Mouse (Mus musculus) embryonic facial prominence, embryonic 13.5 days (tissue): ENCODE measurements at regions not wholly inside any gene's neighbourhood (a gene's known extent, or its start where the extent isn't known, plus 50 kb on each side); places are given as distances from the start of the nearest gene placed in this dataset.

Source experiments
- ATAC-seq: fragments of 200-750 bp; cut with Nextera tagmentation; 2 replicates; pipeline ENCODE4 v1.8.0; 2017; ENCODE audit warnings: low read depth; ENCODE audit not compliant: insufficient number of reproducible peaks, insufficient read depth, low FRiP score, low TSS enrichment
- H3K27ac ChIP-seq: fragments of 300-500 bp; sonication (generic); 2 replicates; pipeline ENCODE4 v1.5.1; 2015; ENCODE audit warnings: moderate library complexity, mild to moderate bottlenecking, inconsistent platforms
- H3K27me3 ChIP-seq: fragments of 300-500 bp; sonication (generic); 2 replicates; pipeline ENCODE4 v1.6.1; 2015; ENCODE audit warnings: mild to moderate bottlenecking, inconsistent platforms
- H3K36me3 ChIP-seq: fragments of 300-500 bp; sonication (generic); 2 replicates; pipeline ENCODE4 v1.6.1; 2015; ENCODE audit warnings: mild to moderate bottlenecking, inconsistent platforms
- H3K4me1 ChIP-seq: fragments of 300-500 bp; sonication (generic); 2 replicates; pipeline ENCODE4 v1.6.1; 2015; ENCODE audit warnings: inconsistent platforms
- H3K4me2 ChIP-seq: fragments of 300-500 bp; sonication (generic); 2 replicates; pipeline ENCODE4 v1.6.1; 2015; ENCODE audit warnings: moderate library complexity, mild to moderate bottlenecking, inconsistent platforms
- H3K4me3 ChIP-seq: fragments of 300-500 bp; sonication (generic); 2 replicates; pipeline ENCODE4 v1.5.1; 2015; ENCODE audit warnings: mild to moderate bottlenecking, inconsistent platforms
- H3K9ac ChIP-seq: fragments of 300-500 bp; sonication (generic); 2 replicates; pipeline ENCODE4 v1.6.1; 2015; ENCODE audit warnings: mild to moderate bottlenecking, inconsistent platforms
- H3K9me3 ChIP-seq: fragments of 300-500 bp; sonication (generic); 2 replicates; pipeline ENCODE4 v1.6.1; 2016; ENCODE audit warnings: inconsistent platforms
- WGBS: fragments of 180-500 bp; shearing (Covaris S2); methylation state at CpG from one replicate; pipeline ENCODE4 v1.1.7; 2015; ENCODE audit warnings: mixed read lengths; 5-methylcytosine and 5-hydroxymethylcytosine counted together

GRCm38 (mm10) chr13:99055609-99056321 is 71.4 kb upstream of the 1700024P04Rik start:
- Histone ChIP-seq H3K27me3 (no peaks in the 10 kb centered on the region), H3K9ac (no peak overlapping the region), H3K9me3 (no peaks in the 10 kb centered on the region), H3K27ac (no peak overlapping the region; the same call in 1 of the 2 replicates), H3K4me3 (no peak overlapping the region), H3K4me1 (peaks cover 26% of the 10 kb centered on the region; the same call in 1 of the 2 replicates), H3K4me2 (0 out of 2 replicates have a peak overlapping the region, but pooled peaks have one; percentile 1), H3K36me3 (no peaks in the 10 kb centered on the region)
- 31% methylated on average over 11 of the region's 11 CpGs for WGBS
- no peak for ATAC-seq

GRCm38 (mm10) chr13:99052076-99052475 is 67.7 kb upstream of the 1700024P04Rik start:
- no peaks in the 10 kb centered on the region for H3K36me3 ChIP-seq
- H3K27ac ChIP-seq, result no peak overlapping the region
- peaks cover 21% of the 10 kb centered on the region; the same call in 1 of the 2 replicates for H3K4me1 ChIP-seq
- no peak overlapping the region for H3K4me3 ChIP-seq
- H3K27me3 ChIP-seq, result no peaks in the 10 kb centered on the region
- WGBS, result 91% methylated on average over 1 of the region's 1 CpGs
- no peak overlapping the region for H3K4me2 ChIP-seq
- ATAC-seq, result no peak
- H3K9ac ChIP-seq, result no peak overlapping the region
- H3K9me3 ChIP-seq, result no peaks in the 10 kb centered on the region

GRCm38 (mm10) chr13:99049699-99050098 is 65.3 kb upstream of the 1700024P04Rik start:
- ATAC-seq, result no peak
- no peak overlapping the region for H3K9ac ChIP-seq
- no peaks in the 10 kb centered on the region for H3K9me3 ChIP-seq
- H3K27ac ChIP-seq, result no peak overlapping the region
- 35% methylated on average over 4 of the region's 4 CpGs for WGBS
- H3K4me2 ChIP-seq, result no peak overlapping the region
- H3K4me3 ChIP-seq, result no peak overlapping the region
- 0 out of 2 replicates have a peak, but pooled peaks cover 5% of the 10 kb centered on the region for H3K4me1 ChIP-seq
- no peaks in the 10 kb centered on the region for H3K27me3 ChIP-seq
- no peaks in the 10 kb centered on the region for H3K36me3 ChIP-seq

- ATAC-seq, result no peak
- H3K4me2 ChIP-seq, result no peak overlapping the region
These were observed 64.3 kb upstream of the 1700024P04Rik start for GRCm38 (mm10) chr13:99048651-99049100.

GRCm38 (mm10) chr13:99047219-99047618 is 62.9 kb upstream of the 1700024P04Rik start:
- Histone ChIP-seq H3K4me3 (no peak overlapping the region), H3K4me1 (no peaks in the 10 kb centered on the region), H3K27ac (no peak overlapping the region), H3K27me3 (no peaks in the 10 kb centered on the region), H3K36me3 (no peaks in the 10 kb centered on the region), H3K9me3 (no peaks in the 10 kb centered on the region), H3K9ac (no peak overlapping the region), H3K4me2 (no peak overlapping the region)
- WGBS, result 74% methylated on average over 7 of the region's 7 CpGs
- no peak for ATAC-seq

More at GRCm38 (mm10) chr13:99048651-99049100, 64.3 kb upstream of the 1700024P04Rik start:
- WGBS, result 83% methylated on average over 5 of the region's 5 CpGs
- no peak overlapping the region for H3K9ac ChIP-seq
- no peaks in the 10 kb centered on the region for H3K9me3 ChIP-seq
- H3K27me3 ChIP-seq, result no peaks in the 10 kb centered on the region
- H3K4me1 ChIP-seq, result no peaks in the 10 kb centered on the region
- no peak overlapping the region for H3K4me3 ChIP-seq
- H3K27ac ChIP-seq, result no peak overlapping the region
- no peaks in the 10 kb centered on the region for H3K36me3 ChIP-seq

GRCm38 (mm10) chr13:99046737-99047136 is 62.4 kb upstream of the 1700024P04Rik start:
- H3K27me3 ChIP-seq, result no peaks in the 10 kb centered on the region
- no peak for ATAC-seq
- H3K9me3 ChIP-seq, result no peaks in the 10 kb centered on the region
- no peaks in the 10 kb centered on the region for H3K36me3 ChIP-seq
- H3K4me3 ChIP-seq, result no peak overlapping the region
- no peaks in the 10 kb centered on the region for H3K4me1 ChIP-seq
- H3K9ac ChIP-seq, result no peak overlapping the region
- no peak overlapping the region for H3K4me2 ChIP-seq
- H3K27ac ChIP-seq, result no peak overlapping the region
- 88% methylated on average over 1 of the region's 1 CpGs for whole genome bisulfite sequencing

- Histone ChIP-seq H3K9ac (no peak overlapping the region), H3K27me3 (no peaks in the 10 kb centered on the region), H3K27ac (no peak overlapping the region), H3K4me3 (no peak overlapping the region), H3K4me1 (peaks cover 10% of the 10 kb centered on the region), H3K4me2 (no peak overlapping the region), H3K36me3 (no peaks in the 10 kb centered on the region), H3K9me3 (no peaks in the 10 kb centered on the region)
- ATAC-seq, result no peak
- 89% methylated on average over 6 of the region's 6 CpGs for WGBS
These were observed 57.7 kb upstream of the 1700024P04Rik start for GRCm38 (mm10) chr13:99042086-99042485.

GRCm38 (mm10) chr13:99041256-99041655 is 56.9 kb upstream of the 1700024P04Rik start:
- H3K36me3 ChIP-seq, result no peaks in the 10 kb centered on the region
- no peaks in the 10 kb centered on the region for H3K27me3 ChIP-seq
- no peaks in the 10 kb centered on the region for H3K9me3 ChIP-seq
- no peak for ATAC-seq
- no peak overlapping the region for H3K27ac ChIP-seq
- H3K9ac ChIP-seq, result no peak overlapping the region
- H3K4me2 ChIP-seq, result no peak overlapping the region
- H3K4me3 ChIP-seq, result no peak overlapping the region
- peaks cover 10% of the 10 kb centered on the region for H3K4me1 ChIP-seq
- WGBS, result 93% methylated on average over 6 of the region's 6 CpGs

- Histone ChIP-seq H3K4me1 (peaks cover 10% of the 10 kb centered on the region), H3K9me3 (no peaks in the 10 kb centered on the region), H3K36me3 (no peaks in the 10 kb centered on the region), H3K4me2 (no peak overlapping the region), H3K27ac (no peak overlapping the region), H3K27me3 (no peaks in the 10 kb centered on the region), H3K9ac (no peak overlapping the region), H3K4me3 (no peak overlapping the region)
- no peak for ATAC-seq
- WGBS, result 93% methylated on average over 6 of the region's 6 CpGs
These were observed 56.5 kb upstream of the 1700024P04Rik start for GRCm38 (mm10) chr13:99040846-99041245.

- Histone ChIP-seq H3K9ac (no peak overlapping the region), H3K4me1 (peaks cover 10% of the 10 kb centered on the region), H3K4me2 (no peak overlapping the region), H3K27ac (no peak overlapping the region), H3K9me3 (no peaks in the 10 kb centered on the region), H3K4me3 (no peak overlapping the region), H3K36me3 (no peaks in the 10 kb centered on the region), H3K27me3 (no peaks in the 10 kb centered on the region)
- no peak for ATAC-seq
- WGBS, result 82% methylated on average over 4 of the region's 4 CpGs
These were observed 55.8 kb upstream of the 1700024P04Rik start for GRCm38 (mm10) chr13:99040171-99040570.

- Histone ChIP-seq H3K27ac (no peak overlapping the region), H3K9ac (no peak overlapping the region), H3K9me3 (no peaks in the 10 kb centered on the region), H3K4me1 (peaks cover 18% of the 10 kb centered on the region), H3K36me3 (no peaks in the 10 kb centered on the region), H3K4me2 (no peak overlapping the region), H3K4me3 (no peak overlapping the region), H3K27me3 (no peaks in the 10 kb centered on the region)
- ATAC-seq, result no peak
- 83% methylated on average over 7 of the region's 7 CpGs for WGBS
These were observed 54.7 kb upstream of the 1700024P04Rik start for GRCm38 (mm10) chr13:99039063-99039385.

GRCm38 (mm10) chr13:99038198-99039062 is 54.1 kb upstream of the 1700024P04Rik start:
- H3K9ac ChIP-seq, result no peak overlapping the region
- no peak for ATAC-seq
- no peak overlapping the region; the same call in 1 of the 2 replicates for H3K27ac ChIP-seq
- H3K9me3 ChIP-seq, result no peaks in the 10 kb centered on the region
- no peaks in the 10 kb centered on the region for H3K27me3 ChIP-seq
- H3K4me2 ChIP-seq, result no peak overlapping the region
- no peak overlapping the region for H3K4me3 ChIP-seq
- H3K4me1 ChIP-seq, result peaks cover 24% of the 10 kb centered on the region
- H3K36me3 ChIP-seq, result no peaks in the 10 kb centered on the region
- WGBS, result 34% methylated on average over 15 of the region's 15 CpGs
